Mouse (Mus musculus): ENCODE data around the gene Prrx2.

Gene Prrx2

DNA sequence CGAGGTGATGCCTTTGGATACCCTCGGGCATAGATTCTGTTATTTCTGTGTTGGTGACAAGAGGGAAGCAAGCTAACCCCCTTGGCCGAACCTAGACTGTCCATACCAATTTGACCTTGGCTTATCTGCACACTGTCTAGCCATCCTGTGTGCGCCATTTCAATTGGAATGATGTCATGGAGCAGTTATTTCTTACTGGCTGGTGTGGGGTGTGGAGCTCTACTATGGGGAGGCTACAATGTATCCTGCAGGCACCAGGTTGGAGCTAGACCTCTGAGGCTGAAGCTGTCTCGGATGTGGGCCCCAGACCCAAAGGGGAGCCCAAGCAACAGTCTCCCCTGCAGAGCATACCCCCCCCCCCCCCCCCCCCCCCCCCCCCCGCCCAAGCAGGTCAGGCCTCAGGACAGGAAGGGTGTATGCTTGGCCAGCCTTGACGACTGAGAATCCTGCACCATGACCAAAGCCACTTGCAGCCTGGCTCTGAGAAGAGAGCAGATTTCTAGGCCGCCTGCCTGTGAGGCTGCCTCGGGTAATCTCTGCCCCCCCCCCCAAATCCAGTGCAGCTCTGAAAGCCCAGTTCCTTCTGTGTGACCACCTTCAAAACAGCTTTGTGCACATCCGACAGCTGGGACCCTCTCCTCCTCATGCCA is at the start of gene Prrx2:
Gene Prrx2 (plus strand): TSS at position 600 of the 650 bp plus-strand sequence.
- no peak for DNase-seq (ENCODE audit: low spot score in 2 of 2)

DNA sequence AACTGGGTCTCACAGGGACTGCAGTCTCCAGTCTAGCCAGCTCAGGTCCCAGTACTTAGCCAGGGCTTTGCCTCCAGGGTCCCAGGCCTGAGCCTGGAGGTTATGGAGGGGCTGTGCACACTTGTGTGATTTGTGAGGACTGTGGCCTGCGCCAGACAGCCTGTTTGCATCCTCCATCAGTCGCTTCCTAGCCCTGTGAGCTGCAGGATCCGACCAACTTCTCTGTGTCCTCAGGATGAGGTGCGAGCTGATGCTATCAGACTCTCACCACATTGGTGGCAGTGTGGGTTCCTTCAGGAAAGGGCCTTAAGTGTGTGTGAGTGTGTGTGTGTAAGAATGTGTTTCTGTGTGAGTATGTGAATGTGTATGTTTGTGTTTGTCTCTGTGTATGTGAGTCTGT is 47.3 kb upstream of the Prrx2 start:
- DNase-seq (ENCODE audit: low spot score in 2 of 2): no peak

- DNase-seq (ENCODE audit: low spot score in 2 of 2): no peak
Measured at GRCm38 (mm10) chr2:30792061-30792460, 42.7 kb upstream of the Prrx2 start.

- DNase-seq (ENCODE audit: low spot score in 2 of 2): peak; percentile 87 to 92
Measured at GRCm38 (mm10) chr2:30794179-30795108, 40.3 kb upstream of the Prrx2 start.

DNA sequence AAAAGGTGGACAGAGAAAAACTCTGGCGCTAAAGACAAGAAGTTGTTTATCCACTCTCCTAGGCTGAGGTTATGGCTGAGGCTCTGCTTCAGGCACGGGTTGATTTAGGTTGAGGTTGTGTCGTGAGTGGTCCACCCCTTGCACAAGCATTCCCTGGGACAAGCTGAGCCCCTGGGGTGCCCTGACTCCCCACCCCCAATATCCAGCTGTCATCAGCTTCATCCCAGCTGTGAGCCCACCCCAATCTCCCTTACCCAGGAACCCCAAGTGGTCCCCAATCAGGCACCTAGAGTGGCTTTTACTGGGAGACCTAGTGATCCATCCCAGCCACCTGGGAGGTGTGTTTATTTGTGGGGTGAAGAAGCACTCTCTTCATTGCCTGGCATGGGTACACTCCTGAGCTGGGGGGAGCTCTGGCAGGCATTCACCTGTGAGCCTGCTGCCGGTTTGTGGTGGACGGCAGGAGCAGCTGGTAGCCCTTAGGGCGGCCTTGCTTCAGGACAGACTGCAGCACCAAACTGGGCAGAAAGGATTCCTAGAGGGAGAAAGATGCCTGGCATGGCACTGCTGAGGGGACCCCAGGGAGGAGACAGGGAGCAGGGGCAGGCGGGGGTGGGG is 39.4 kb upstream of the Prrx2 start:
- DNase-seq (ENCODE audit: low spot score in 2 of 2): no peak

- no peak for DNase-seq (ENCODE audit: low spot score in 2 of 2)
Measured at GRCm38 (mm10) chr2:30795889-30796275, 38.9 kb upstream of the Prrx2 start.

DNA sequence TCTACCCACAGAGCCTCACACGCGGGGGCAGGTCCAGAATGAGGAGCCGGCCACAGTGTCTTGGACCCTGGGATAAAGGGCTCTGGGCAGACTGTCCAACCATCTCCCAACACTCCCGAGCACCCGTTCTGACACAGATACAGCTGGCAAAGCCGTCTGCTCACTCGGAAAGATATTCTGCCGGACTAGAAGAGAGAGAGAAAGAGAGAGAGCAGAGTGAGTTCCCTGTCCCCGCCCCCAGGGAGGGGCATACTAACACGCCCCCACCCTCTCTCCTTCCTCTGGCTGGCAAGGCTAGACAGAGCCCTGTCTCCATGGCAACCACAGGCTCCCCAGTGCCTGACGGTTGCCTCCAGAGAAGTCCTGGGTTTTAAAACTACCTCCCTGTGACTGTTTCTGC is 38.4 kb upstream of the Prrx2 start:
- peak; percentile 87 to 95 for DNase-seq (ENCODE audit: low spot score in 2 of 2)

- no peak for DNase-seq (ENCODE audit: low spot score in 2 of 2)
Measured at GRCm38 (mm10) chr2:30799456-30799855, 35.3 kb upstream of the Prrx2 start.

GRCm38 (mm10) chr2:30800671-30801066 is 34.1 kb upstream of the Prrx2 start:
- DNase-seq (ENCODE audit: low spot score in 2 of 2): no peak

DNA sequence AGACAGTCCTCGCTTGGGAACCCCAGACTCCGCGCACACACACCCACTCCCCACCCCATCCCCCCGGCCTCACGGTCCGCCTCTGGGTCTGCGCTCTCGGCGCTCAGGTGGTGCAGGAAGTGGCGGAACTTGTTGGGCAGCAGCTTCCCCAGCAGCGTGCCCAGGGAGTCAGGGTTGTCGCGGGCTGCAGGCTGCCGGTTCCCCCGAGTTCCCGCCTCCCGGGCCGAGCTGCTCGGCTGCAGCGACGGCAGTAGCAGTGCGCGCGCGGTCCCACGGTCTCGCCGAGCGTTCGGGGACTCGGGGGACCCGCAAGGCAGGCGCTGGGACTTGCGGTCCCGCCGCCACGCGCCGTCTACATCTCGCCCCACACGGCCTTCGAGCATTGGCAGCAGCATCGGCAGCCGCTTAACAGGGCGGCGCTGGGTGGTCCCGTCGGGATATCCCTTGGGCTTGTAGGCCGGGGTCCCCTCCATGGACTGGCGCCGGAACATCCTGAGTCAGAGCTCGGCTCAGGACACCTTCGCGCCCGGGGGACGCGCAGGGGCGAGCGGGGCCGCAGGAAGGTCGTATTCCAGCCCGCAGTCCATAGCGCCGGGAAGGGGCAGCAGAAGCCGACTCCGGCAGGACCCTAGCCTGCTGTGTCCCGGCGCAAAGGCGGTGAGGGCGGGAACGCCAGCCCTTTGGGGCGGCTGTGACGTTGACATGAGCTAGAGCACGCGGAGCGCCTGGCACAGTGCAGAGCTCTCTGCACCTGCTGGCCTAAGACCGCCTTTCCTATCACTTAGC is 33.5 kb upstream of the Prrx2 start:
- DNase-seq (ENCODE audit: low spot score in 2 of 2): no peak

- DNase-seq (ENCODE audit: low spot score in 2 of 2): no peak
Measured at GRCm38 (mm10) chr2:30803604-30804003, 31.2 kb upstream of the Prrx2 start, which contains the start of gene 1700001O22Rik. Gene 1700001O22Rik (minus strand): TSS chr2:30803661.

GRCm38 (mm10) chr2:30805983-30806382 is 28.8 kb upstream of the Prrx2 start:
- DNase-seq (ENCODE audit: low spot score in 2 of 2): no peak

- no peak for DNase-seq (ENCODE audit: low spot score in 2 of 2)
Measured at GRCm38 (mm10) chr2:30807147-30807647, 27.6 kb upstream of the Prrx2 start.

DNA sequence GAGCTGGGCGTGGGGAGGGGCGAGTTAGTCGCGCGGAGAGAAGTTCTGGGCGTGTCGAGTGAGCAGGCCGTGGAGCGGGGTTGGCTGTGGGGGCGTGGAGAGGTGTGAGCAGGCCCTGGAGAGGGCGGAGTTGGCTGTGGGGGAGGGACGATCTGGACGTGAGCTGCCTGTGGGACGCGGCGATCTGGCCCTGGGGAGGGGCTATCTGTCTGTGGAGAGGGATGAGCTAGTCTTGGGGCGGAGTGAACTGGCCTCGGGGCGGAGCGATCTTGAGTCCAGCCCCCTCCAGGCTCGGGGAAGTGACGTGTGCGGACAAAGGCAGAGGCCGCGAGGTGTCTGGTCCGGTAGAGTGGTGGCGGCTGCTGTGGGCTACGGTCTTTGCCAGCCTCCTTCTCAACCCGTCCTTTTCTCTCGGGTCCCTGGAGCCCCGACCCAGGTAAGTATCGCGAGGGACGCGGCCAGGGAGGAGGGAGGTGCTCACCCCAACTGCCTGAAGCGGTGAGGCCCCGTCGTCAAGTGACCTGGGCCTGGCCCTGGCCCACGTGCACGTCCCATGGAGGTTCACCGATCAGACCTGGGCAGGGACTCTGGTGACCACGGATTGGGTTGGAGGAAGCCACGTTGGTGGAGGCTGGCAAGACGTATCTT is 27.0 kb upstream of the Prrx2 start, which contains the start of gene Ntmt1:
Gene Ntmt1 (plus strand): TSS at position 179 of the 648 bp plus-strand sequence.
- DNase-seq (ENCODE audit: low spot score in 2 of 2): peak; percentile 99

DNA sequence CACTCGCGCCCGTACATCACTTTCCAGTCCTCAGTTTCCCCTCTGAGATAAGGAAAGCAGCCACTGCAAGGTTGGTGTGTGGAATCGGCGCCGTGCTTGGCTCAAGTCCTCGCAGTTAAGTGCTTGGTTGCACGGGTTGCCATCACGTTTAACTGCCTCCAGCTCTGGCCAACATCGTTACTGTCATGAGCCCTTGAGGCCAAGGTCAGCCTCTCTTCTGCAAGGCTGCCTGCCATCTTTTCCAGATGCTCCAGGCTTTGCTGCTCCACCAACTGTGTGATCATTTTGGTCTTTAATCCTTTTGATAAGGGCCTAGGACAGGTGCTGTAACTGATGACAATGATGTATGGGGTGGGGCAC is 26.5 kb upstream of the Prrx2 start:
- DNase-seq (ENCODE audit: low spot score in 2 of 2): no peak

DNA sequence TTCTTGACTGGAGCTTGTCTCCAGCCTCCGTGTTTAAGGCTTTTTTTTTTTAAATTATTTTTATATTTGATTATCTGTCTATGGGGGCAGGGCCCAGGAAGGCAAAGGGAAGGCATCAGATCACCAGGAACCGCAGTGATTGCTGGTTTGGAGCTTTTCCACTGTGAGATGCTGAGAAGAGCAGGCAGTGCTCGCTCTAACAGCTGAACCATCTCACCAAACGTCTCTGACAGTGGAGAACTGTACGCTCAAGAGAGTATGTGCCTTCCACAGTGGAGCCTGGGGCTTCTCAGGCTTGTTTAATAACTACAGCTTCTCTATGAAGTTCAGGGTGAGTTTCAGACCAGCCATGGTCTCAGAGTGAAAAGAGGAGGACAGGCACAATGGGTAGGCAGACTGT is 25.3 kb upstream of the Prrx2 start:
- DNase-seq (ENCODE audit: low spot score in 2 of 2): no peak

DNA sequence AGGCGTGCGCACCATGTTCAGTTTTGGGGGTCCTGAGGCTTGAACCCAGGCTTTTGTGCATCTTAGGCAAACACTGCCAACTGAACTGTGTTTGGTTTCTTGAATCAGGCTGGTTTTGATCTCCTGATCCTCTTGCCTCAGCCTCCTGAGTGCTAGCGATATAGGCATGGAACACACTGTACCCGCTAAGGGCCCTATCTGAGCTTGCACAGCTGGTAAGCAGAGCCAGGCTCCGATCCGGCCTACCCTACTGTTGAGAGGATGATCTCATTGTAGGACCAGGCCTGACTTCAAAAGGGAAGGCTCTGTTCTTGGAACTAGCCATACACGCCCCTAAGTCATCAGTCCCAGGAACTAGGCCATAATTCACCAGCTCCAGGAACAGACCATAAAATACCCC is 24.2 kb upstream of the Prrx2 start:
- no peak for DNase-seq (ENCODE audit: low spot score in 2 of 2)

DNA sequence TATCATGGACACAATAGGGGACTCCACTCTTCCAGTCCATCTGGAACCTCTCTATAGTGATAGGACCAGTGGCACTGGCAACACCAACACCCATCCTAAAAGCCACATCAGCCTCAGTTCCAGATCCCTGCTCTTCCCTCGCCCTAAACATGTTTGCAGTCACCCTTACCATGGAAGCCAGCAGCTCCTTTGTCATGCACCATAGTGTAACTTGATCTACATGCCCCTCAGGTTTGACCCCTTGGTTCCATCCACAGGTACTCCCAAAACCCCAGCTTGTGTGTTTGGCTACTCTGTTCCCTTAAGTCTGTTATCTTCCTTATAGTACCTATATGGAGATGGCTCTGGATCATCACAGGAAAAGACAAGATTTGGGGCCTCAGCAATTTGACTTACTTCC is 18.4 kb upstream of the Prrx2 start:
- no peak for DNase-seq (ENCODE audit: low spot score in 2 of 2)

DNA sequence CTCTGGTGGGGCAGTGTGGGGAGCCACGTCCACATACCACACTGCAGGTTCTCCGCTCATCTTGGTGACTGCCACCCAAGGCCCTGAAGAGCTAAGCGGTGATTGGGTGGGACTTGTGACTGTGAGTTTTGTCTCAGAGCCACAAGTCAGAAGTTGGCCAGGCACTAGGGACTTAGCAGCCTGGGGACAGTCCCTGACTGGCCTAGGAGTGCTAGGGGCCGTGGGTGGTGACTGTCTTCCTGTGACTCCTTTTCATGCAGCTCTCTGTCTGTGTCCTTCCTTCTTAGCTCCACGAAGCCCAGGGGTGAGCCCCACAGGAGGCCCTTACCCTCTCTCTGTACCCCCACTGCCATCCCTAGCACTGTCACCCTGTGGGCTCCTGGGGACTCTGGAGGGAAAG is 14.9 kb upstream of the Prrx2 start:
- no peak for DNase-seq (ENCODE audit: low spot score in 2 of 2)

- DNase-seq (ENCODE audit: low spot score in 2 of 2): no peak
Measured at GRCm38 (mm10) chr2:30821073-30821472, 13.7 kb upstream of the Prrx2 start.

DNA sequence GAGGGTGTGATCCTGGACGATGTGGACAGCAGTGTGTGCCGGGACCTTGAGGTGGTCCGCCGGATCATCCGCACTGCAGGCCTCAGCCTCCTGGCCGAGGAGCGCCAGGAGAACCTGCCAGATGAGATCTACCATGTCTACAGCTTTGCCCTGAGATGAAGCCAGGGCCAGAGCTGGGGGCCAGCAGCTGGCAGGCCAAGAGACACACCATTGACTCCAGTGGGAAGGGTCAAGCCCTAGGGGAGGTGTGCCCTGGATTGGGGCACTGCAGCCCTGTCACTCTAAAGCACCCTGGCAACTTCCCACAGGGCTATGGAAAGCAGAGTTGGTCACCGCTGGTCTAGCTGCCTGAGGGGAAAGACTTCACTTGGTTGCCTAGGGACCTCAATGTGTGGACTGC is 12.3 kb upstream of the Prrx2 start:
- no peak for DNase-seq (ENCODE audit: low spot score in 2 of 2)
